Mouse (Mus musculus): ENCODE data around the gene Actn3. TPM values are rescaled to one million over a fixed set of nuclear protein-coding genes. Genes with fewer than 3 reads are reported as not detected.

The Actn3 gene
- polyA plus RNA-seq, 1 experiment from 2014 or later = 1.4 TPM

GRCm38 (mm10) chr19:4899888-4900287, 22.2 kb upstream of the Actn3 start:
- DNase-seq (ENCODE audit: low spot score) (no peak), ATAC-seq (replicated peaks; ENCODE audit: low FRiP score, low TSS enrichment, low read depth) (no peak)
- no peaks in the 10 kb centered on the region for H3K9me3 ChIP-seq (ENCODE audit: control insufficient read depth, low read length)
- H3K4me2 ChIP-seq (ENCODE audit: low read length) = no peak overlapping the region
- WGBS = 76% methylated on average over 3 of the region's 3 CpGs
- no peak overlapping the region for H3K9ac ChIP-seq (ENCODE audit: low read length)
- H3K4me1 ChIP-seq (replicated peaks; ENCODE audit: control insufficient read depth, insufficient read depth, low read length) = no peaks in the 10 kb centered on the region
- H3K4me3 ChIP-seq (ENCODE audit: low read depth, low read length) = no peak overlapping the region
- no peaks in the 10 kb centered on the region; the same call in 1 of the 2 replicates for H3K36me3 ChIP-seq (ENCODE audit: control insufficient read depth, insufficient read depth, low read length)
- no peak overlapping the region for H3K27ac ChIP-seq (ENCODE audit: low read depth)
- no peaks in the 10 kb centered on the region for H3K27me3 ChIP-seq (replicated peaks; ENCODE audit: control insufficient read depth, insufficient read depth, low read length)

GRCm38 (mm10) chr19:4898972-4899371, 21.3 kb upstream of the Actn3 start:
- Histone ChIP-seq H3K9me3 (ENCODE audit: control insufficient read depth, low read length) (no peaks in the 10 kb centered on the region), H3K4me3 (ENCODE audit: low read depth, low read length) (no peak overlapping the region), H3K27me3 (replicated peaks; ENCODE audit: control insufficient read depth, insufficient read depth, low read length) (no peaks in the 10 kb centered on the region), H3K9ac (ENCODE audit: low read length) (no peak overlapping the region), H3K4me2 (ENCODE audit: low read length) (no peak overlapping the region), H3K36me3 (ENCODE audit: control insufficient read depth, insufficient read depth, low read length) (no peaks in the 10 kb centered on the region; the same call in 1 of the 2 replicates), H3K4me1 (replicated peaks; ENCODE audit: control insufficient read depth, insufficient read depth, low read length) (no peaks in the 10 kb centered on the region), H3K27ac (ENCODE audit: low read depth) (no peak overlapping the region)
- DNase-seq (ENCODE audit: low spot score) = no peak
- 70% methylated on average over 9 of the region's 9 CpGs for WGBS
- ATAC-seq (replicated peaks; ENCODE audit: low FRiP score, low TSS enrichment, low read depth) = no peak

GRCm38 (mm10) chr19:4896780-4897520, 19.2 kb upstream of the Actn3 start:
- H3K4me3 ChIP-seq (ENCODE audit: low read depth, low read length) = no peak overlapping the region
- ATAC-seq (replicated peaks; ENCODE audit: low FRiP score, low TSS enrichment, low read depth) (no peak), DNase-seq (ENCODE audit: low spot score) (no peak)
- no peak overlapping the region for H3K4me2 ChIP-seq (ENCODE audit: low read length)
- H3K9me3 ChIP-seq (ENCODE audit: control insufficient read depth, low read length) = no peaks in the 10 kb centered on the region
- peaks cover 6% of the 10 kb centered on the region for H3K36me3 ChIP-seq (ENCODE audit: control insufficient read depth, insufficient read depth, low read length)
- no peak overlapping the region for H3K27ac ChIP-seq (ENCODE audit: low read depth)
- H3K27me3 ChIP-seq (replicated peaks; ENCODE audit: control insufficient read depth, insufficient read depth, low read length) = no peaks in the 10 kb centered on the region
- WGBS = 47% methylated on average over 21 of the region's 21 CpGs
- no peaks in the 10 kb centered on the region for H3K4me1 ChIP-seq (replicated peaks; ENCODE audit: control insufficient read depth, insufficient read depth, low read length)
- H3K9ac ChIP-seq (ENCODE audit: low read length) = no peak overlapping the region

- Histone ChIP-seq H3K27ac (ENCODE audit: low read depth) (no peak overlapping the region), H3K4me1 (replicated peaks; ENCODE audit: control insufficient read depth, insufficient read depth, low read length) (no peaks in the 10 kb centered on the region), H3K9ac (ENCODE audit: low read length) (no peak overlapping the region), H3K36me3 (ENCODE audit: control insufficient read depth, insufficient read depth, low read length) (peaks cover 14% of the 10 kb centered on the region), H3K4me3 (ENCODE audit: low read depth, low read length) (no peak overlapping the region), H3K9me3 (ENCODE audit: control insufficient read depth, low read length) (no peaks in the 10 kb centered on the region), H3K4me2 (ENCODE audit: low read length) (no peak overlapping the region), H3K27me3 (replicated peaks; ENCODE audit: control insufficient read depth, insufficient read depth, low read length) (no peaks in the 10 kb centered on the region)
- WGBS = 76% methylated on average over 3 of the region's 3 CpGs
- ATAC-seq (replicated peaks; ENCODE audit: low FRiP score, low TSS enrichment, low read depth) (no peak), DNase-seq (ENCODE audit: low spot score) (no peak)
Measured at GRCm38 (mm10) chr19:4891798-4892197, 14.1 kb upstream of the Actn3 start.

DNA sequence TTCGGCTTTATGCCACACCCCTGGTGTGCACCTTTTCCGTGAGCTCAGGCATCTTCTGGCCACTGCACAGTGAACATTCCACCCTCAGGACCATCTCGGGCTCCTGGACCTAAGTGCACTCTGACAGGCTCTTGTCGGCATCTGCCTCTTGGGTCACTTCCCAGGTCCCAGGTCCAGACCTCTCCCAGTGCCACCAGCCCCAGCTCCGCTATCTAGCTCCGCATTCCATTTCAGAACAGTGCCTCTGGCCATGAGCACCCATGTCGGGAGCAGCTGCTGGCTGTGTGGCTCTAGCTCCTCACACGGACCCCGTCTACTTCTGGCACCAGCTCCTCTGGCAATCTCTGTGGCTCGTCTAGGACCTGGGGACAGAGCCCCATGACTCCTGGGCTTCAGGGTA, 12.1 kb upstream of the Actn3 start:
- Histone ChIP-seq H3K27ac (ENCODE audit: low read depth) (no peak overlapping the region), H3K4me1 (replicated peaks; ENCODE audit: control insufficient read depth, insufficient read depth, low read length) (no peaks in the 10 kb centered on the region), H3K4me3 (ENCODE audit: low read depth, low read length) (no peak overlapping the region), H3K27me3 (replicated peaks; ENCODE audit: control insufficient read depth, insufficient read depth, low read length) (no peaks in the 10 kb centered on the region), H3K9ac (ENCODE audit: low read length) (no peak overlapping the region), H3K4me2 (ENCODE audit: low read length) (no peak overlapping the region), H3K36me3 (ENCODE audit: control insufficient read depth, insufficient read depth, low read length) (peaks cover 14% of the 10 kb centered on the region), H3K9me3 (ENCODE audit: control insufficient read depth, low read length) (no peaks in the 10 kb centered on the region)
- ATAC-seq (replicated peaks; ENCODE audit: low FRiP score, low TSS enrichment, low read depth) = no peak
- DNase-seq (ENCODE audit: low spot score) = no peak
- WGBS = 84% methylated on average over 10 of the region's 10 CpGs

DNA sequence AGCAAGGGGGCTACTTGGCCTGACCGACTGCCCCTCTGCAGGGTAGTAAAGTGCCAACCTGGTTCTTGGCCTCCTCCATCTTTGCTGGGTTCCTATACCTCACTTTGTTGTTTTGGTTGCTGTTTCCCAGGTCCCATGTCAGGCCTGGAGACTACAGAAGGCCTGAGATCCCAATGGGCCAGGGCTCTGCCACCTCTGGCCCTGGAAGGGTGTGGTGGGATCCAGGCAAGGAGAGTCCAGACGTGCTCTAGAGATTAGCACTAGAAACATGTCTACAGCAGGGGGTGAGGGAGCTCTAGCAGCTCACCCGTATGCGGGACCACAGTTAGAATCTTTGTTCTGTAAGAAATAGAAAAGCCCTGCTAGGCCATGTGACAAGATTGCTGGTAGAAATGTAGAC, 6.3 kb upstream of the Actn3 start:
- no peaks in the 10 kb centered on the region for H3K27me3 ChIP-seq (replicated peaks; ENCODE audit: control insufficient read depth, insufficient read depth, low read length)
- ATAC-seq (replicated peaks; ENCODE audit: low FRiP score, low TSS enrichment, low read depth) = no peak

GRCm38 (mm10) chr19:4879324-4879703, 1.6 kb upstream of the Actn3 start:
- H3K4me3 ChIP-seq (ENCODE audit: low read depth, low read length) = peak overlapping the region; percentile 65
- H3K9ac ChIP-seq (ENCODE audit: low read length) = peak overlapping the region; percentile 71
- no peaks in the 10 kb centered on the region for H3K27me3 ChIP-seq (replicated peaks; ENCODE audit: control insufficient read depth, insufficient read depth, low read length)
- 61% methylated on average over 10 of the region's 10 CpGs for WGBS
- no peaks in the 10 kb centered on the region for H3K9me3 ChIP-seq (ENCODE audit: control insufficient read depth, low read length)
- peaks cover 15% of the 10 kb centered on the region for H3K4me1 ChIP-seq (replicated peaks; ENCODE audit: control insufficient read depth, insufficient read depth, low read length)
- no peaks in the 10 kb centered on the region for H3K36me3 ChIP-seq (ENCODE audit: control insufficient read depth, insufficient read depth, low read length)
- H3K27ac ChIP-seq (ENCODE audit: low read depth) = no peak overlapping the region
- ATAC-seq (replicated peaks; ENCODE audit: low FRiP score, low TSS enrichment, low read depth) (no peak), DNase-seq (ENCODE audit: low spot score) (no peak)
- H3K4me2 ChIP-seq (ENCODE audit: low read length) = peak overlapping the region; percentile 83

More for the DNA sequence above, 6.3 kb upstream of the Actn3 start:
- Histone ChIP-seq H3K9ac (ENCODE audit: low read length) (no peak overlapping the region), H3K9me3 (ENCODE audit: control insufficient read depth, low read length) (no peaks in the 10 kb centered on the region), H3K4me3 (ENCODE audit: low read depth, low read length) (no peak overlapping the region), H3K27ac (ENCODE audit: low read depth) (no peak overlapping the region), H3K4me1 (replicated peaks; ENCODE audit: control insufficient read depth, insufficient read depth, low read length) (peaks cover 5% of the 10 kb centered on the region; the same call in 1 of the 2 replicates), H3K36me3 (ENCODE audit: control insufficient read depth, insufficient read depth, low read length) (no peaks in the 10 kb centered on the region), H3K4me2 (ENCODE audit: low read length) (no peak overlapping the region)
- no peak for DNase-seq (ENCODE audit: low spot score)
- WGBS = 84% methylated on average over 4 of the region's 4 CpGs

- ATAC-seq (replicated peaks; ENCODE audit: low FRiP score, low TSS enrichment, low read depth) (peak; percentile 98), DNase-seq (ENCODE audit: low spot score) (peak; percentile 99)
- Histone ChIP-seq H3K9me3 (ENCODE audit: control insufficient read depth, low read length) (no peaks in the 10 kb centered on the region), H3K9ac (ENCODE audit: low read length) (peak within 1 kb of the TSS; percentile 71), H3K4me3 (ENCODE audit: low read depth, low read length) (peak within 1 kb of the TSS; percentile 65), H3K4me2 (ENCODE audit: low read length) (peak within 1 kb of the TSS; percentile 83), H3K27me3 (replicated peaks; ENCODE audit: control insufficient read depth, insufficient read depth, low read length) (no peaks in the 10 kb centered on the region), H3K27ac (ENCODE audit: low read depth) (0 out of 2 replicates have a peak within 1 kb of the TSS, but pooled peaks have one; percentile 16), H3K4me1 (replicated peaks; ENCODE audit: control insufficient read depth, insufficient read depth, low read length) (peaks cover 15% of the 10 kb centered on the region), H3K36me3 (ENCODE audit: control insufficient read depth, insufficient read depth, low read length) (no peaks in the 10 kb centered on the region)
- WGBS = under 1% methylated on average over 51 of the region's 52 CpGs
Measured at GRCm38 (mm10) chr19:4878405-4879323, 955 bp upstream of the Actn3 start, which contains the start of gene Zdhhc24. Gene Zdhhc24, plus strand, starts transcription at chr19:4878668.
